Mouse (Mus musculus) E14TG2a.4 (cell line): ENCODE measurements at regions not wholly inside any gene's neighbourhood (a gene's known extent, or its start where the extent isn't known, plus 50 kb on each side); places are given as distances from the start of the nearest gene placed in this dataset.
"Not testable (repeated sequence)": the region's sequence is repeated elsewhere in the genome, so short reads cannot be mapped to it uniquely, and the experiment has no call there.

ENCODE experiments used
- H3K27me3 ChIP-seq: 2 replicates; pipeline ENCODE4 v1.6.1; 2014; ENCODE audit warnings: low read length, control low read depth; ENCODE audit not compliant: insufficient read depth
- H3K36me3 ChIP-seq: 2 replicates; pipeline ENCODE4 v1.6.1; 2014; ENCODE audit warnings: low read length, control low read depth; ENCODE audit not compliant: insufficient read depth
- H3K4me1 ChIP-seq: replicated peaks from 2 replicates; pipeline ENCODE4 v1.6.1; 2014; ENCODE audit warnings: low read depth, low read length, control low read depth
- H3K4me3 ChIP-seq: replicated peaks from 2 replicates; pipeline ENCODE4 v1.5.1; 2014; ENCODE audit warnings: mild to moderate bottlenecking, low read length
- H3K9me3 ChIP-seq: 2 replicates; pipeline ENCODE4 v1.6.1; 2014; ENCODE audit warnings: low read length, control low read depth
- CTCF ChIP-seq: conservative IDR thresholded peaks from 2 replicates; pipeline ENCODE4 v1.5.1; 2014; ENCODE audit warnings: low read length
- NANOG ChIP-seq: IDR thresholded peaks from 2 replicates; pipeline ENCODE4 v1.6.1; 2014; ENCODE audit warnings: borderline replicate concordance, low read length, mixed read lengths
- POU5F1 ChIP-seq: IDR thresholded peaks from 2 replicates; pipeline ENCODE4 v1.6.1; 2014; ENCODE audit warnings: low read length, borderline replicate concordance

- TF ChIP-seq CTCF, result no peak
- TF ChIP-seq NANOG, result no peak
- TF ChIP-seq POU5F1, result no peak
- H3K9me3 ChIP-seq, result peaks cover 13% of the 10 kb centered on the region
- H3K4me3 ChIP-seq, result no peak overlapping the region
- H3K27me3 ChIP-seq, result no peaks in the 10 kb centered on the region
- no peaks in the 10 kb centered on the region for H3K36me3 ChIP-seq
- no peaks in the 10 kb centered on the region for H3K4me1 ChIP-seq
Measured at GRCm38 (mm10) chr10:99575294-99575693, 184.2 kb downstream of the Csl start.

DNA sequence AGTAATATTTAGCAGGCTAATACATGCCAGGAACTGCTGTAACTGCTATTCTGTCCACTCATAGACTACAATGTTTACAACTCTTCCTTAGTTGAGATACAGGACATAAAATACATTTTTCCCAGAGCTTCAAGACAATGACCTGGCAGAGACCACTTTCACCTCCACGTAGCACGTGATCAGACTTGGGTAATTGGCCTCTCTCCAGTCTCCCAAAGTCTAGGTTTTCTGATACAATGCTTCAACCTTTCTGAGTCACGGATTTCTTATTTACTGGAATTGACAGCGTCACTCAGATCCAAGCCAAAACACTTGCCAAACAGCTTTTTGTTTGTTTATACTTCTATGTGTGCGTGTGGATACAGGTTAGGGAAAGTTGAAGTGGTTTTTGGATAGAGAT, 183.2 kb downstream of the Csl start:
- Histone ChIP-seq H3K9me3 (peaks cover 13% of the 10 kb centered on the region), H3K36me3 (no peaks in the 10 kb centered on the region), H3K27me3 (no peaks in the 10 kb centered on the region), H3K4me3 (no peak overlapping the region), H3K4me1 (no peaks in the 10 kb centered on the region)
- TF ChIP-seq POU5F1 (no peak), CTCF (no peak), NANOG (no peak)

GRCm38 (mm10) chr10:99577041-99577681, 182.3 kb downstream of the Csl start:
- H3K36me3 ChIP-seq, result no peaks in the 10 kb centered on the region
- no peaks in the 10 kb centered on the region for H3K4me1 ChIP-seq
- peaks cover 13% of the 10 kb centered on the region for H3K9me3 ChIP-seq
- no peaks in the 10 kb centered on the region for H3K27me3 ChIP-seq
- H3K4me3 ChIP-seq, result no peak overlapping the region
- TF ChIP-seq CTCF, result peak; percentile 61
- TF ChIP-seq NANOG, result no peak
- TF ChIP-seq POU5F1, result no peak

DNA sequence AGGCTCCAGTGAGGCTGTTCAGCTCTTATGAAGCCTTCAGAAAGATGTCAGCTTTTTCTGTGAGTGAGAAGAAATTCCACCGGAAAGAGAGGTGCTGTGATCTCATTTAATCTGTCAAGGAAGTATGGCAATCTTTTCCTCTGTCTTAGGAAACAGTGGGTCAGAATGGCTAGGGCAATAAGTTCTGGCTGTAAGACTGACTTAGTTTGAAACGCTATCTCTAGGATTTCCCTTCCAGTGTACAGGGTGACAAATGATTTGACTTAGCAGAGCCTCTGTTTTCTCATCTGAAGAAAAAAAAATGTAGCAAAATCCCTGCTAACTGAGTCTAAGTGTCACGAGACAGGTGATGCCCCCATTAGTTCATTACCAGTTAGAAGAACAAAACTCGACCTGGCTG, 181.1 kb downstream of the Csl start:
- Histone ChIP-seq H3K27me3 (no peaks in the 10 kb centered on the region), H3K36me3 (no peaks in the 10 kb centered on the region), H3K4me3 (no peak overlapping the region), H3K4me1 (no peaks in the 10 kb centered on the region), H3K9me3 (peaks cover 13% of the 10 kb centered on the region)
- TF ChIP-seq POU5F1 (no peak), CTCF (no peak), NANOG (no peak)

GRCm38 (mm10) chr10:99580191-99580590, 179.3 kb downstream of the Csl start:
- no peaks in the 10 kb centered on the region for H3K27me3 ChIP-seq
- no peaks in the 10 kb centered on the region for H3K36me3 ChIP-seq

GRCm38 (mm10) chr10:99581074-99581473, 178.4 kb downstream of the Csl start:
- TF ChIP-seq POU5F1, result no peak
- TF ChIP-seq CTCF, result no peak
- no peak for TF ChIP-seq NANOG
- Histone ChIP-seq H3K9me3 (peaks cover 20% of the 10 kb centered on the region), H3K27me3 (no peaks in the 10 kb centered on the region), H3K36me3 (no peaks in the 10 kb centered on the region), H3K4me3 (no peak overlapping the region), H3K4me1 (no peaks in the 10 kb centered on the region)

More at GRCm38 (mm10) chr10:99580191-99580590, 179.3 kb downstream of the Csl start:
- Histone ChIP-seq H3K9me3 (peaks cover 17% of the 10 kb centered on the region), H3K4me3 (no peak overlapping the region), H3K4me1 (no peaks in the 10 kb centered on the region)
- no peak for TF ChIP-seq POU5F1
- no peak for TF ChIP-seq NANOG
- TF ChIP-seq CTCF, result no peak

DNA sequence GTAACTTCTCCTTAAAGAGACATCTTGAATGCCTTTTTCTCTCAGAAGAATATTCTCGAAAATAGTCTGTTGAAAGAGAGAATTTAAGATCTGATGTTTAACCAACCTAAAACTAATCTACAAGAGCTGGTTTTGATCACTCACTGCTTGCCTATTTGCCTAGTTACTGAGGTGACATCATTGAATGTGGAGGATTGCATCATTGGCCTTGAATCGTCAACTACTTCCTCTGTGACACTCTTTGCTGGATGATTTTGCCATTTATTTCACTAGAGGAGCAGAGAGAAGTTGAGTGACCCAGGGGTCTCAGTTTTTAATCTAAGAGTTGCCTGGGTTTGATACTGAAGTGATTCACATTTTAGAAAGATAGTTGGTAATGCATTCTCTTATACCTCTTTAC, 174.6 kb downstream of the Csl start:
- H3K36me3 ChIP-seq, result no peaks in the 10 kb centered on the region
- H3K9me3 ChIP-seq, result peaks cover 7% of the 10 kb centered on the region
- no peaks in the 10 kb centered on the region for H3K4me1 ChIP-seq
- H3K27me3 ChIP-seq, result no peaks in the 10 kb centered on the region
- H3K4me3 ChIP-seq, result no peak overlapping the region
- TF ChIP-seq CTCF (no peak), NANOG (no peak), POU5F1 (no peak)

GRCm38 (mm10) chr10:99592220-99592619, 167.2 kb downstream of the Csl start:
- Histone ChIP-seq H3K36me3 (no peaks in the 10 kb centered on the region), H3K9me3 (no peaks in the 10 kb centered on the region), H3K4me1 (peaks cover 6% of the 10 kb centered on the region; the same call in 1 of the 2 replicates), H3K4me3 (no peak overlapping the region), H3K27me3 (no peaks in the 10 kb centered on the region)
- TF ChIP-seq NANOG (no peak), POU5F1 (no peak), CTCF (no peak)

GRCm38 (mm10) chr10:99595659-99596058, 163.8 kb downstream of the Csl start:
- TF ChIP-seq POU5F1 (no peak), CTCF (no peak), NANOG (no peak)
- no peaks in the 10 kb centered on the region for H3K36me3 ChIP-seq
- H3K27me3 ChIP-seq, result no peaks in the 10 kb centered on the region
- H3K9me3 ChIP-seq, result peaks cover 7% of the 10 kb centered on the region
- H3K4me3 ChIP-seq, result peak overlapping the region; percentile 50
- H3K4me1 ChIP-seq, result peaks cover 6% of the 10 kb centered on the region; the same call in 1 of the 2 replicates

DNA sequence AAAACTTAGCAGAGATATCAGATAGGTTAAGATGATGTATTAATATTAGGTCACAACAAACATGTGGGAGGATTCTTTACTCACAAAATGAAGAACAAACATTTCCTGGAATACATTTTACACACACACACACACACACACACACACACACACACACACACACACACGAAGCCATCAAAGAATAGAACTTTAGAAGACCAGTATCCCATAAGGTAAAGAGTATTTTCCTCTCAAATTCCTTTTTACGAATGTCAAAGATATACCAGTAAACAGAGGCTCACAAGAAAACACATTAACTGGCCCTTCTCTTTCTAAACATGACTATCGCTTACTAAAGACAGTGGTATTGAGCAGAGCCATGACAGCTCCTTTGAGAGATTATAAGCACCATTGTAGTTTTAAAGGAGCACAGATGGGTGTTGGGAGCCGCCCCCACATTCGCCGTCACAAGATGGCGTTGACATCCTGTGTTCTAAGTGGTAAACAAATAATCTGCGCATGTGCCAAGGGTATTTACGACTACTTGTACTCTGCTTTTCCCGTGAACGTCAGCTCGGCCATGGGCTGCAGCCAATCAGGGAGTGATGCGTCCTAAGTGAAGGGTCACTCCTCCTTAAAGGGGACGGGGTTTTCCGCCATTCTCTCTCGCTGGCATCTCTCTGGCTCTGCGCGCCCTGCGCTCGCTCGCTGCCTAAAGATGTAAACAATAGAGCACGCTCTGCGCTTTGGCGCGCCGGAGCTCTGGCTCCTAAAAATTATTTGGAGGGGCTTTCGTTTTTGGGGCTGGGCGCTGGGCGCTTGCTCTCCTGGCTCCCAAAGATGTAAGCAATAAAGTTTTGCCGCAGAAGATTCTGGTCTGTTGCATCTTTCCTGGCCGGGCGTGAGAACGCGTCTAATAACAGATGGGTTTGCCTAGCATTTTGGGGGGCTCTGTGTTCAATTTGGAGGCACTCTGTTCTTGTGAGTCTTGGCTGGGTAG, 160.0 kb downstream of the Csl start:
- not testable (repeated sequence) for H3K9me3 ChIP-seq, H3K36me3 ChIP-seq, H3K27me3 ChIP-seq, H3K4me1 ChIP-seq
- peak overlapping the region; percentile 58 for H3K4me3 ChIP-seq
